Mouse (Mus musculus): Measurements from ENCODE around the gene Mknk2.
A peak's percentile ranks its signal among the peaks of the same experiment; 100 is the strongest.
"Not testable (repeated sequence)": the region's sequence is repeated elsewhere in the genome, so short reads cannot be mapped to it uniquely, and the experiment has no call there.

Mknk2 gene

GRCm38 (mm10) chr10:80649910-80650309, 28.0 kb downstream of the Mknk2 start:
- not testable (repeated sequence) for DNase-seq

GRCm38 (mm10) chr10:80646936-80647335, 31.0 kb downstream of the Mknk2 start:
- no peak for DNase-seq

- DNase-seq: no peak
These were observed 42.6 kb downstream of the Mknk2 start for GRCm38 (mm10) chr10:80635345-80635744.

GRCm38 (mm10) chr10:80628925-80629324, 49.0 kb downstream of the Mknk2 start:
- no peak for DNase-seq

GRCm38 (mm10) chr10:80627685-80628084, 50.2 kb downstream of the Mknk2 start:
- no peak for DNase-seq

- DNase-seq: no peak
These were observed 52.1 kb downstream of the Mknk2 start for GRCm38 (mm10) chr10:80625764-80626163.

GRCm38 (mm10) chr10:80623457-80624191, 54.3 kb downstream of the Mknk2 start:
- DNase-seq: no peak

GRCm38 (mm10) chr10:80622661-80623456, 55.1 kb downstream of the Mknk2 start, which contains the start of gene Csnk1g2:
Gene Csnk1g2 (plus strand): TSS chr10:80622838.
- peak; percentile 69 for DNase-seq

GRCm38 (mm10) chr10:80621940-80622660, 55.8 kb downstream of the Mknk2 start:
- DNase-seq: peak; percentile 100

- no peak for DNase-seq
These were observed 56.3 kb downstream of the Mknk2 start for GRCm38 (mm10) chr10:80621690-80621939.

GRCm38 (mm10) chr10:80620796-80621689, 56.9 kb downstream of the Mknk2 start:
- DNase-seq: no peak

GRCm38 (mm10) chr10:80620365-80620764, 57.5 kb downstream of the Mknk2 start:
- DNase-seq: no peak

- no peak for DNase-seq
These were observed 58.3 kb downstream of the Mknk2 start for GRCm38 (mm10) chr10:80619465-80620244.

GRCm38 (mm10) chr10:80618181-80618580, 59.7 kb downstream of the Mknk2 start:
- DNase-seq: no peak
